Comparison of ENCODE assay signal across 8 mouse cellular contexts in the genomic region with DNA sequence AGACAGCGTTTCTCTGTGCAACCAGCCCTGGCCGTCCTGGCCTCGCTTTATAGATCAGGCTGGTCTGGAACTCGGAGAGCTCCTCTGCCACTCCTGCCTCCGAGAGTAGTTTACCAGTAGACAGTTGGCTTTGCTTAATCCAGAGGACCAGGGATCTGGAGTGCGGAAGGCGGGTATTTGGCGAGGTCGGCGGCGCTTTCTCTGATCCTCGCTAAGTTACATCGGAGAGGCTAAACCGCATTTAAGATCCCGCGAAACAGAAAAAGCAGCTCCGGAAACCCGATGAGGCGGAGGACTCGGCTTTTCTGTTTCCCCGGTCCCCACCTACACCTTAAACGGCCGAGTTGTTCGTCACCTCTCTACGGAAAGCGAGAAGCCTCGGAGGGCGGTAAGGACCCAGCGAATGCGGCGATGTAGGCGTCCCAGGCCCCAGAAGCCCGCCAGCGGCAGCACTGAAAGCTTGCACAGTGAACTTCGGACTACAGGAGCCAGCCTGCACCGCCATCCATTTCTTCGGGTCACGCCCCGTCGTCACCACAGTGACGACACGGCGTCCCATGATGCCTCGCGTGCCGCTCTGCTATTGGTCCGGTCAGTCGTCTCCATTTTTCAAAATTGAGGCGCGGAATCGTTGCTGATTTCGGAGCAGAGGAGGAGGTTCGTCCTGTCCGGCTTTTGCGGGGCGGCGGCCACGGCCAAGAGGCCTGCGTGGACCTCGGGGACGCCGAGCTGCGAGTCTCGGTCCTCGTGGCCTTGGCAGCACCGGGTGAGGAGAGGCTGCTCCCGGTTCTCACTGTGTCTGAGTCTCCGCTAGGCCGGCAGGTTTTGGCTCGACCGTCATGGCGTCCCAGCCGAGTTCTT. TPM values are rescaled to one million over a fixed set of nuclear protein-coding genes. Genes with fewer than 3 reads are reported as not detected.
DNase-seq lines count a peak whose midpoint lies in the region; ATAC-seq and TF ChIP-seq lines count a peak whose summit lies in the region.

Gene Kif11 (plus strand): TSS at position 649 of the 861 bp plus-strand sequence.

- ATAC-seq in heart, embryonic 15.5 days (replicated peaks; ENCODE audit: insufficient number of reproducible peaks, insufficient read depth, low FRiP score, low read depth): peak; percentile 98
- peak; percentile 97 for ATAC-seq in liver, embryonic 14.5 days (ENCODE audit: insufficient read depth)
- ATAC-seq in neural tube, embryonic 11.5 days (ENCODE audit: insufficient read depth, low FRiP score, low TSS enrichment): peak; percentile 99
- ATAC-seq in stomach, postnatal 0 days (ENCODE audit: low FRiP score, low TSS enrichment): peak; percentile 99

- H3K9ac ChIP-seq in heart, embryonic 15.5 days: peak within 1 kb of the TSS; percentile 62
- peak within 1 kb of the TSS; percentile 91 for H3K9ac ChIP-seq in liver, embryonic 14.5 days (replicated peaks)
- peak within 1 kb of the TSS; percentile 85 for H3K9ac ChIP-seq in neural tube, embryonic 11.5 days (ENCODE audit: low read length)
- peak within 1 kb of the TSS; percentile 72 for H3K9ac ChIP-seq in stomach, postnatal 0 days (ENCODE audit: low read length)

- peak within 1 kb of the TSS; percentile 98 for H3K4me3 ChIP-seq in forebrain, embryonic 10.5 days
- H3K4me3 ChIP-seq in heart, embryonic 15.5 days: peak within 1 kb of the TSS; percentile 88
- peak within 1 kb of the TSS; percentile 78 to 91 for H3K4me3 ChIP-seq in liver, embryonic 14.5 days (ENCODE audit: insufficient read depth in 1 of 2, low read depth in 2 of 2, low read length in 2 of 2)
- peak within 1 kb of the TSS; percentile 84 for H3K4me3 ChIP-seq in neural tube, embryonic 11.5 days (ENCODE audit: low read depth, low read length)
- peak within 1 kb of the TSS; percentile 88 for H3K4me3 ChIP-seq in stomach, postnatal 0 days (ENCODE audit: low read depth, low read length)

- DNase-seq in CD8-positive naive resting alpha-beta T cell, adult 2 months (ENCODE audit: low read depth in 2 of 2, low spot score in 2 of 2): peak; percentile 93 to 97
- DNase-seq in c-Kit-positive CD71-negative TER-119-negative erythroid progenitor cells, embryonic 14.5 days (ENCODE audit: low read depth): peak; percentile 87
- peak; percentile 93 for DNase-seq in forebrain, embryonic 10.5 days (ENCODE audit: extremely low spot score, low spot score)
- peak; percentile 97 to 98 for DNase-seq in kidney, postnatal 25 days
- DNase-seq in liver, embryonic 14.5 days (ENCODE audit: low read depth in 3 of 3, low spot score in 3 of 3): peak; percentile 92 to 98 (median 92)
- DNase-seq in neural tube, embryonic 11.5 days (ENCODE audit: low spot score): peak; percentile 96
- DNase-seq in stomach, postnatal 0 days (ENCODE audit: low spot score): peak; percentile 97

- H3K36me3 ChIP-seq in forebrain, embryonic 10.5 days (replicated peaks): peaks cover 20% of the 10 kb centered on the region
- no peaks in the 10 kb centered on the region for H3K36me3 ChIP-seq in heart, embryonic 15.5 days
- H3K36me3 ChIP-seq in liver, embryonic 14.5 days (replicated peaks; ENCODE audit: control insufficient read depth, insufficient read depth, low read depth): peaks cover 16% of the 10 kb centered on the region
- no peaks in the 10 kb centered on the region for H3K36me3 ChIP-seq in neural tube, embryonic 11.5 days (ENCODE audit: control insufficient read depth, insufficient read depth, low read length)
- no peaks in the 10 kb centered on the region for H3K36me3 ChIP-seq in stomach, postnatal 0 days (ENCODE audit: control insufficient read depth, insufficient read depth, low read length)

- TF ChIP-seq CTCF in liver, embryonic 14.5 days (IDR thresholded peaks at IDR 0.05; ENCODE audit: low read depth): no peak
- peak; percentile 40; the same call in 1 of the 2 replicates for TF ChIP-seq CTCF in stomach, postnatal 0 days (IDR thresholded peaks at IDR 0.05; ENCODE audit: low read depth)

- peak within 1 kb of the TSS; percentile 66 for H3K4me2 ChIP-seq in heart, embryonic 15.5 days
- peak within 1 kb of the TSS; percentile 98 for H3K4me2 ChIP-seq in liver, embryonic 14.5 days (ENCODE audit: low read depth)
- peak within 1 kb of the TSS; percentile 59 for H3K4me2 ChIP-seq in neural tube, embryonic 11.5 days (ENCODE audit: low read depth)
- peak within 1 kb of the TSS; percentile 67 for H3K4me2 ChIP-seq in stomach, postnatal 0 days (replicated peaks; ENCODE audit: low read depth)

- WGBS in forebrain, embryonic 10.5 days: under 1% methylated on average over 73 of the region's 73 CpGs
- WGBS in heart, embryonic 15.5 days: under 1% methylated on average over 73 of the region's 73 CpGs
- under 1% methylated on average over 73 of the region's 73 CpGs for WGBS in liver, embryonic 14.5 days (ENCODE audit: insufficient replicate concordance)
- WGBS in neural tube, embryonic 11.5 days: under 1% methylated on average over 73 of the region's 73 CpGs
- under 1% methylated on average over 73 of the region's 73 CpGs for WGBS in stomach, postnatal 0 days

- H3K9me3 ChIP-seq in forebrain, embryonic 10.5 days: no peaks in the 10 kb centered on the region
- no peaks in the 10 kb centered on the region for H3K9me3 ChIP-seq in heart, embryonic 15.5 days (replicated peaks)
- H3K9me3 ChIP-seq in liver, embryonic 14.5 days (ENCODE audit: control insufficient read depth, low read length): no peaks in the 10 kb centered on the region
- no peaks in the 10 kb centered on the region for H3K9me3 ChIP-seq in neural tube, embryonic 11.5 days (ENCODE audit: control insufficient read depth, low read length)
- no peaks in the 10 kb centered on the region for H3K9me3 ChIP-seq in stomach, postnatal 0 days (ENCODE audit: control insufficient read depth, low read length)

- 0 out of 2 replicates have a peak, but pooled peaks have one; percentile 30 for TF ChIP-seq EP300 in liver, embryonic 14.5 days (IDR thresholded peaks at IDR 0.05; ENCODE audit: low read depth)
- no peak for TF ChIP-seq EP300 in stomach, postnatal 0 days (optimal IDR thresholded peaks at IDR 0.05)

- H3K27me3 ChIP-seq in forebrain, embryonic 10.5 days (ENCODE audit: poor library complexity, severe bottlenecking): no peaks in the 10 kb centered on the region
- H3K27me3 ChIP-seq in heart, embryonic 15.5 days: no peaks in the 10 kb centered on the region
- no peaks in the 10 kb centered on the region for H3K27me3 ChIP-seq in liver, embryonic 14.5 days (ENCODE audit: control insufficient read depth, insufficient read depth, low read length)
- no peaks in the 10 kb centered on the region for H3K27me3 ChIP-seq in neural tube, embryonic 11.5 days (ENCODE audit: control insufficient read depth, insufficient read depth, low read length)
- no peaks in the 10 kb centered on the region for H3K27me3 ChIP-seq in stomach, postnatal 0 days (ENCODE audit: control insufficient read depth, insufficient read depth, low read length)

- H3K4me1 ChIP-seq in forebrain, embryonic 10.5 days: peaks cover 34% of the 10 kb centered on the region
- peaks cover 22% of the 10 kb centered on the region for H3K4me1 ChIP-seq in heart, embryonic 15.5 days (replicated peaks)
- peaks cover 14 to 17% of the 10 kb centered on the region in 2 experiments for H3K4me1 ChIP-seq in liver, embryonic 14.5 days (replicated peaks; ENCODE audit: control insufficient read depth in 2 of 2, insufficient read depth in 2 of 2, low read length in 1 of 2)
- peaks cover 5% of the 10 kb centered on the region; the same call in 1 of the 2 replicates for H3K4me1 ChIP-seq in neural tube, embryonic 11.5 days (ENCODE audit: control insufficient read depth, insufficient read depth, low read length)
- no peaks in the 10 kb centered on the region for H3K4me1 ChIP-seq in stomach, postnatal 0 days (replicated peaks; ENCODE audit: control insufficient read depth, insufficient read depth)

- H3K27ac ChIP-seq in forebrain, embryonic 10.5 days: peak within 1 kb of the TSS; percentile 98
- H3K27ac ChIP-seq in heart, embryonic 15.5 days: peak within 1 kb of the TSS; percentile 98
- H3K27ac ChIP-seq in liver, embryonic 14.5 days: peak within 1 kb of the TSS; percentile 95
- H3K27ac ChIP-seq in neural tube, embryonic 11.5 days (ENCODE audit: low read depth, low read length): peak within 1 kb of the TSS; percentile 85
- peak within 1 kb of the TSS; percentile 97 for H3K27ac ChIP-seq in stomach, postnatal 0 days (replicated peaks)

RNA-seq across cellular contexts. Expression of gene Kif11, which starts in this region (rescaled TPM):
- polyA plus RNA-seq in forebrain, embryonic 10.5 days (2016; fragmentation: Nextera tagmentation; extraction: Ambion mirVana): 97.8 and 98.3 TPM in 2 replicates
- polyA plus RNA-seq in heart, embryonic 15.5 days (2015; fragmentation: Nextera tagmentation; extraction: Ambion mirVana): 39.6 and 45.4 TPM in 2 replicates
- 23.0 and 35.8 TPM in 2 replicates for polyA plus RNA-seq in liver, embryonic 14.5 days (2012; rRNA removed)
- polyA plus RNA-seq in liver, embryonic 14.5 days (2014; fragmentation: Nextera tagmentation; extraction: Ambion mirVana): 53.2 and 55.6 TPM in 2 replicates
- polyA plus RNA-seq in neural tube, embryonic 11.5 days (2014; fragmentation: Nextera tagmentation; extraction: Ambion mirVana): 75.9 and 78.1 TPM in 2 replicates
- polyA plus RNA-seq in stomach, postnatal 0 days (2015; fragmentation: Nextera tagmentation; extraction: Ambion mirVana): 7.4 and 10.3 TPM in 2 replicates

Comparison
In these comparisons a context has a peak if more than half of its experiments do, and no peak if none do; other contexts are left out.
1. Peak in every context shown above with its lines: DNase-seq, ATAC-seq, H3K4me3 ChIP-seq and H3K27ac ChIP-seq.